Mouse (Mus musculus): ENCODE measurements around the gene Slc12a3.

Gene Slc12a3

DNA sequence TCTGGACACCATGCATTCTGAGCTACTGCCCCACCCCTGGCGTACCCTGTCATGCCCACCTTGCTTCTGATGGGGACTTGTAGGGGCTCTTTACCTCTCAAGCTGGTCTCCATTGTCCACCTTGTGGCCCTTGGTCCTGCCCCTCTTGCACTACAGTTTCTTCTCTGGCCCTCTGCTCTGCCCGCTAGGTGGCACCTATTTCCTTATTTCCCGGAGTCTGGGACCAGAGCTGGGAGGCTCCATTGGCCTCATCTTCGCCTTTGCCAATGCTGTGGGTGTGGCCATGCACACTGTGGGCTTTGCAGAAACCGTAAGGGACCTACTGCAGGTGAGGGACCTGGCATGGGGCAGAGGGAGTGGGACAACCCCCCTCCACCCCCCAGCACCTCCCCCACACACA is 4.3 kb downstream of the Slc12a3 start:
- DNase-seq (ENCODE audit: low spot score), result no peak

GRCm38 (mm10) chr8:94337559-94337958 is 8.6 kb downstream of the Slc12a3 start:
- no peak for DNase-seq (ENCODE audit: low spot score)

DNA sequence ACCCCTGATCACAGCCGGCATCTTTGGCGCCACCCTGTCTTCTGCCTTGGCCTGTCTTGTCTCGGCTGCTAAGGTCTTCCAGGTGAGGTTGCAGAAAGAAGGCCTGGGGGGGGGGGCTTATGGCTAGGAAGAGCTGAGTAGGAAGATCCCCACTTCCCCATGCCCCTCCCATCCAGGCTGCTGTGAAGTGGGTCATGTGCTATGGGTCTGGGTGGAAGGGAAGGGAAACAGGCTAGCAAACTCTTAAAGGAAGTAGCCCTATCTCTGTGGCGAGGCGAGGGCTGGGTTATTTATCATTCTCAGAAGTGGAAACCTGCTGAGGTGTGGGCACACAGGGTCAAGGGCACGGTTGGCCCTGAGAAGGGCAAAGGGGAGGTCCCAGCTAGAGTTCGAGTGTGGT is 11.8 kb downstream of the Slc12a3 start:
- DNase-seq (ENCODE audit: low spot score), result no peak

DNA sequence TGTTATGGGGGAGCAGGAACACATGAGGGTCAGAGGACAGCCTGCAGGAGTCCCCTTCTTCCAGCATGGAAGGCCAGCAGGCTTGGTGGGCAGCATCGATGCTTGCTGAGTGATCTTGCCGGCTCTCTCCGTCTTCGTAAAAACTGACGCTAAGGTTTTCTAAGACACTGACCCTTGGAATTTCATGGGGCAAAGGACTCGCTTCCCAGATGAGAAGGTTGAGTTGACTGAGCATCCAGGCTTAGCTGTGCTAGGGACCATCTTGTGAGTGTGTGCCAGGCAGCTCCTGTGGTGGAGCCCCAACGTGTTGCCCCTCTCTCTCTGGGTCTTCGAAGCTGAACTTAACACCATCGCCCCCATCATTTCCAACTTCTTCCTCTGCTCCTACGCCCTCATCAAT is 13.7 kb downstream of the Slc12a3 start:
- DNase-seq (ENCODE audit: low spot score), result no peak

DNA sequence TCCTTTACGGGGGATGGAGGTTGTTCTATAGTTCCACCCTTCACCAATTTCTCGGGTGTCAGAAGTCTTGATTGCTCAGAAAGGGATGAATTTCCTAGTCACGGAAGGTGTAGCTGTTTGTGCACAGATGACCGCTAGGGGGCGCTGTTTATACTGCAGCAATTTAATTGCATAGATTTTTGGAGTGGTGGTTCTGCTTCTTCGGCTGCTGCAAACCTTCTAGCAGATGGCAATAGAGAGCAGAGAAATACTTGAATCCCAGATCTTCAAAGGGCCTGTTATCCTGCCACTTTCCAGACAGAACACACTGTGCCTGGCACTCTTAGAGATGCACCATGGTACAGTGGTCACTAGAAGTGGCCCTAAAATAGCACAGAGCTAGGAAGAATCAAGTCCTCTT is 14.3 kb downstream of the Slc12a3 start:
- peak; percentile 82 for DNase-seq (ENCODE audit: low spot score)

- no peak for DNase-seq (ENCODE audit: low spot score)
Observed at GRCm38 (mm10) chr8:94343778-94344320, 14.8 kb downstream of the Slc12a3 start.

GRCm38 (mm10) chr8:94345657-94346056 is 16.7 kb downstream of the Slc12a3 start:
- no peak for DNase-seq (ENCODE audit: low spot score)

- DNase-seq (ENCODE audit: low spot score), result no peak
Observed at GRCm38 (mm10) chr8:94346264-94346663, 17.3 kb downstream of the Slc12a3 start.

GRCm38 (mm10) chr8:94348425-94348824 is 19.4 kb downstream of the Slc12a3 start:
- DNase-seq (ENCODE audit: low spot score), result no peak

- DNase-seq (ENCODE audit: low spot score), result no peak
Observed at GRCm38 (mm10) chr8:94354069-94354531, 25.1 kb downstream of the Slc12a3 start.

DNA sequence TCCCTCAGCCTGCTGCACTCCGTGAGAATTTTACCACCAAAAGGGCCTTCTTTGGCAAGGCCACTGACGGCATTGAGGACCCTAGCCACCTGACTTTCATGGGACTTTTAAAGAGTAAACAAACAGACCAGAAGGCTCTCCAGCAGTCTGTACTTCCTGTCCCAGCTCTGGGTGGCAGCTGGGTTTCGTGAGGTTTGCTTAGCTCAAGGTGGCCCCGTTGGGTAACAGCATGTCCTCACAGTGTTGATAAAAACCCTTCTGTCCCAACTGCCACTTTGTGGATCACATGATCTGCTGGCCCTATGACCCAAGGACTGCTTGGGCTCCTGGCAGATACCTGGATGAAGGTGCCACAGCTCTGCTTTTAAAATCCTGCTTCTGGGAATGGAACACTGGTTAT is 25.6 kb downstream of the Slc12a3 start:
- peak; percentile 61 for DNase-seq (ENCODE audit: low spot score)

GRCm38 (mm10) chr8:94357220-94357619 is 28.2 kb downstream of the Slc12a3 start:
- no peak for DNase-seq (ENCODE audit: low spot score)

- no peak for DNase-seq (ENCODE audit: low spot score)
Observed at GRCm38 (mm10) chr8:94358541-94358940, 29.5 kb downstream of the Slc12a3 start.

DNA sequence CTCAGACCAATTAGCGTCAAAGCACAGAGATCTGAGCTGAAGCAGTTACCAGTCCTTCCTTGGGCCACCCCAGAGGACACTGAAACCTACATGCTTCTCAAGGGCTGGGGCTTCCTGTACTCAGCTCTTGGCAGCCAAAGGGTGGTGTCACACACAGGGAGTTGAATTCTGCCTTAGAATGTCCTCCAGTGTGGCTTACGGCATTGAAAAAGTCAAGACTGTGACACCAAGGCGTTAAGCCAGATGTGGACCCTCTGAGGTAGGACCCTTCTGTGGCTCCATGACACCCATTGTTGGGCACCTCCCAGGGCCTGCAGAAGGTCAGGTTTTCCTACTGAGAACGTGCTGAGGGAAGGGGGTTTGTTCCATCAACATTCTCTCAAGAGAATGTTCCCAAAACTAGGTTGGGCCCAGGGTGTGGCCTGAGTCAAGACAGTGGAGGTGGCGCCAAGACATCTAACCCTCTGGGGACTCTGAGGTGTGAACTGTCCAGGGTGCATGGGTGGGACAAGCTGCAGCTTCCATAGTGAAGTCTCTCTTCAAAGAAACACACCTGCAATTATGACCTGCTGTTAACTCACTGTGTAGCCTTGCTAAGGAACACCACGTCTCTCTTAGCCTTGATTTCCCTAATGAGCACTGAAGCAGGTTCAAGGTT is 32.9 kb downstream of the Slc12a3 start:
- no peak for DNase-seq (ENCODE audit: low spot score)

DNA sequence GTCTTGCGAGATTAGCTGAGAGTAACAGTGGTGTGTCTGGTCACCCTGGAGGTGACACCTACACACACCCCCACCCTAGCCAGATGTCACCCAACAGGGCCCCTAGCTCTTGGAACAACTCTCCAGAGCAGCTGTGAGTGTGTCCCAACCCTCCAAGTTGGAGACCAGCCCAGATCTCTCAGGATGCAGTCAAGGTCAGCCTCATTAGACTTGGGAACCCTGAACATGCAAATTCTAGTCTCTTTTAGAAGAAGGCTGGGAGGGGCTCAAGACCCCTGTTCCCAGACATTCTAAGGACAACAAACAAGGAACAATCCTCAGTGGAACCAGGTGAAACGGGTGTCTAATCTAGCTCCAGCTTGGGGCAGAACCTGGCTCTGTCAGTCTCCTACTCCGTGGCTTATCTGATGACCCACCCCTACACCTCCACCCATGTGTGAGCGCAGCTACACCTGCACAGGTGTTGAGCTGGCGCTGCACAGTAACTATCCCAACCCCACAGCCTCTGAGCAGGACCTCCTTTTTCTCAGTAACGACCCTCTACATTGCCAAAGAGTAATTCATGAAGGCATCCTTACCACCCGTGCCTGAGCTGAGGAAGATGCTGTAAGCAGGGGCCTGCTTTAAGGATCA is 33.7 kb downstream of the Slc12a3 start:
- DNase-seq (ENCODE audit: low spot score), result no peak

DNA sequence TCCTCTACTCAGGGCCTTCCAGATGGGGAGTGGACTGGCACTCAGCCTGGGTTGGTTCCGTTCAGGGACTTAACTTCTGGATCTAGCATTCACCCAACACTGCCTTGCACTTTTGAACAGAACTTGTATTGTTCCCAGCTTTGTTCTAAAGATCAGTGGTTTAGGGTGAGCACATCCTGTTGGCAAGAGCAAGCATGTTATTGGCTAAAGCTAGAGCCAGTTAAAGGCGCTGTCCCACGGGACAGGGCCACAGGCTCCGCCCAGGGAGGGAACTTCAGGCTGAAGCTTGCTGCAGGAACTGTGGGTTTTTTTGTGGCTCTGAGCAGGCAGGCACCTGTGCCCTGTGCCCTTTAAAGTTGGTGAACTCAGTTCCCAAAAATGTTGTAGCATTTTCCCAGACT is 34.3 kb downstream of the Slc12a3 start:
- DNase-seq (ENCODE audit: low spot score), result peak; percentile 91

DNA sequence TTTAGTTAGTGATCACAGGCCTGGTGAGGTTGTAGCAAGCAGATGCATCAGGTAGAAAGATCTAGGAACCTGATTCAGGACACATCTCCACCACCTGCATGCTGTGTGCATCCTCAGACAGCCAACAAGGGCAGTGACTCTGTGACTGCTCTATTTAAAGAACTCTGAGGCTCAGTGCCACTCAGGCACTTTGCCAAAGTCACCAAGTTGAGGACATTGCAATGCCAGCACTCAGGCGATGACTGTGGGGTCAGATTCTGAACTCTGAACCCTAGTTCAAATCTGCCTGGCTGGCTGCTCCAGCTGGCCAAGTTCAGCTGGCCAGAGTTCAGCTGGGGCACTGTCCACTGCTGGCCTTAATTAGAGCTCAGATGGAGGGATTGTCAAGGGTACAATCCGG is 34.9 kb downstream of the Slc12a3 start:
- no peak for DNase-seq (ENCODE audit: low spot score)

DNA sequence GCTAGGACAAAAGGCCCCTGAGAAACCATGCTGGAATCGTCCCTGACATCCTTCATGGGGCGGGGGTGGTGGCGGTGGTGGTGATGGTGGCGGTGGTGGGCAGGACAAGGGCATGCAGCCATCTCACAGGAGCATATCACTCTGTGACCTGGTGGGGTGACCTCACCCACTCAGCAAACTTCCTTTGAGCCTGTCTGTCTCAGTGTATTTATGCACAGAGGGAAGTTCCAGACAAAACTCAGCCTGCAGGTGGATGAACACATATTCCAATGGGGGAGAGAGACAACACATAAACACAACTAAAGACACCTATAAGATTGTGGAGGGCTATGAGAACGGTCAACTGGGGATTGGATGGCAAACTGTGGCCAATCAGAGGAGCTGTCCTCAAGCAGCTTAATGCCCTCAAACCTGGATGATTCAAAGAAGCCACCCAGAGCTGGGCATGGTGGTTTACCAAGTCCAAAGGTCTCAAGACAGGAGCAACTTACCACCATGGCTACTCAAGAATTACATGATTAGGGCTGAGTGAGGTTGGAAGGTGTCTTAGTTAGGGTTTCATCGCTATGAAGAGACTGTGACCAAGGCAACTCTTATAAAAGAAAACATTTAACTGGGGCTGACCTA is 35.8 kb downstream of the Slc12a3 start:
- no peak for DNase-seq (ENCODE audit: low spot score)

DNA sequence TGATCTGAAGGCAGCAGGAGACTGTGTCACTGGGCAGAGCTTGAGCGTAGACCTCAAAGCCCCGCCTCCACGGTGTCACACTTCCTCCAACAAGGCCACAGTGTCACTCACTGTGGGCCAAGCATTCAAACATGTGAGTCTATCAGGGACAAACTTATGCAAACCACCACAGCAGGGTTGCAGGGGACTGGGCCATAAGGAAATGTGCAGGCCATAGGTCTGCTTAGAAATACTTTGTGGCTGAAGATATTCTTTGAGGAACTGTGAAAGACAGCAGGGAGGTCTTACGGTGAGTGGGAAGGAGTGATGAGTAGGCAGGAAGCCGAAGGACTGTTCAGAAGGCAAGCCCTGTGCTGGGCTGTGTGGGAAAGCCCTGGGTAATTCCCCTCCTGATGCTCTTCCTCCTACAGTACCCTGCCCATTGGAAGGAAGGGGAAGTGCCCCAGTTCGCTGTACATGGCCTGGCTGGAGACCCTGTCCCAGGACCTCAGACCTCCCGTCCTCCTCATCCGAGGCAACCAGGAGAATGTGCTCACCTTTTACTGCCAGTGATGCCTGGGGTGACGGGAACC is 36.5 kb downstream of the Slc12a3 start:
- peak; percentile 87 for DNase-seq (ENCODE audit: low spot score)

GRCm38 (mm10) chr8:94370839-94371238 is 41.8 kb downstream of the Slc12a3 start:
- no peak for DNase-seq (ENCODE audit: low spot score)

DNA sequence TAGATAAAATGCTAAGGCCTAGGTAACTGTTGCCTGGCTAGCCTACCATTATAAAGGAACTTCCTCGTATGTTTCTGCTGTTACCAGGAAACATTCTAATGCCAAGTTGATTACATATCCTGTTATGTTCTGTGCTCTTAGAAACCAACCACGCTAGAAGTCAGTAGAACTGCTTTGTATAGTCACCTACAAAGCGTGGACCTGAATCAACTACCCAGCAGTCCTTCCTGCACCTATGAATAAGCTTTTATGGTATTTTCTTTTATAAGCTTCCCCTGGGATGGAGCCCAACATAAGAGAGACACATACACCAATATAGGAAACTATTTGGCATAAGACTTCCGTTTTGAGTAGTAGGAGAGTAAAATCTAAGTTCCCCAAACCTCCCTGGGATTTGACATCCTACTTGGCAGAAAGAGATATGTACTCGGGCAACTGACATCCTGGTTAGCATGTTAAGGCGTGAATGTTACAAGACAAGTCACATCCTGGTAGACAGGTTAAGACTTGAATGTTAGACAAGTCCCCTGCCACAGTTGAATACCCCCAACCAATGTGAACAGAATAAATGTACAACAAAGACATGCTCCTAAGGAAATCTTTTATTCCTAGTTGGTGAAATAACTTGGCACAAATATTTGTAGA is 44.1 kb downstream of the Slc12a3 start:
- DNase-seq (ENCODE audit: low spot score), result peak; percentile 45

DNA sequence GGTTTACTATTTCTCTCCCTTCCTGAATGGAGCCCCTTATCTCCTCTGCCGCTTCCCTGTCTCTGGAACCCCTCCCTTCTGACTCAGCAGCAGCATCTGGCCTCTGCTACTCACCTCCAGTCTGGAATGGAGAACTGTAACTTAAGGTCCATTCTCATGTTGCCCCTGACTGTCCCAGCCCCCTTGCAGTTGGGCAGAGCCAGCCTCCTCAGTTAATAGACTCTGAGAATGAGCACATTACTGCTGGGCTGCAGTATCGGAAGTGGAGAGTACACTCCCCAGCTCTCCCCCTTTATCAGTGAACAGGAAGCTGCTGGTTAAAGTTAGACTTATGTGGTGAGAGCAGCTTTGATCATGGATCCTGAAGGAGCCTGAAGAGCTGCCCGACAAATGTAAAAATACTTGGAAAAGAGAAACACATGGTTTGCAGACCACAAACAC is 46.6 kb downstream of the Slc12a3 start:
- DNase-seq (ENCODE audit: low spot score), result peak; percentile 46
